Mouse (Mus musculus) forebrain, embryonic 12.5 days (tissue): Measurements from ENCODE around the gene Ttc22. TPM values are rescaled to one million over a fixed set of nuclear protein-coding genes. Genes with fewer than 3 reads are reported as not detected.

ENCODE experiments used
- ATAC-seq: fragments of 200-750 bp; cut with Nextera tagmentation; 2 replicates; pipeline ENCODE4 v1.8.0; 2017; ENCODE audit warnings: moderate TSS enrichment; ENCODE audit not compliant: low FRiP score
- H3K27ac ChIP-seq: fragments of 300-500 bp; sonication (generic); 2 replicates; pipeline ENCODE4 v1.5.1; 2016; ENCODE audit warnings: mild to moderate bottlenecking
- H3K27me3 ChIP-seq: fragments of 300-500 bp; sonication (generic); 2 replicates; pipeline ENCODE4 v1.6.1; 2016; ENCODE audit warnings: mild to moderate bottlenecking
- H3K36me3 ChIP-seq: fragments of 300-500 bp; sonication (generic); replicated peaks from 2 replicates; pipeline ENCODE4 v1.6.1; 2016; ENCODE audit warnings: mild to moderate bottlenecking
- H3K4me1 ChIP-seq: fragments of 300-500 bp; sonication (generic); 2 replicates; pipeline ENCODE4 v1.6.1; 2016
- H3K4me2 ChIP-seq: fragments of 300-500 bp; sonication (generic); 2 replicates; pipeline ENCODE4 v1.6.1; 2016; ENCODE audit warnings: mild to moderate bottlenecking, moderate library complexity
- H3K4me3 ChIP-seq: fragments of 300-500 bp; sonication (generic); replicated peaks from 2 replicates; pipeline ENCODE4 v1.5.1; 2016; ENCODE audit warnings: mild to moderate bottlenecking
- H3K9ac ChIP-seq: fragments of 300-500 bp; sonication (generic); 2 replicates; pipeline ENCODE4 v1.6.1; 2016; ENCODE audit warnings: mild to moderate bottlenecking
- H3K9me3 ChIP-seq: fragments of 300-500 bp; sonication (generic); 2 replicates; pipeline ENCODE4 v1.6.1; 2016
- WGBS: fragments of 180-500 bp; shearing (Covaris S2); methylation state at CpG from one replicate; pipeline ENCODE4 v1.1.7; 2016; 5-methylcytosine and 5-hydroxymethylcytosine counted together
- polyA plus RNA-seq: library from polyadenylated mRNA; unstranded; fragments of >200 nt; fragmentation: Nextera tagmentation; extraction: Ambion mirVana; gene quantifications from 2 replicates; pipeline ENCODE4 v1.2.1, GENCODE M21; 2016

The Ttc22 gene
- 0.17 TPM in 2 replicates for polyA plus RNA-seq

DNA sequence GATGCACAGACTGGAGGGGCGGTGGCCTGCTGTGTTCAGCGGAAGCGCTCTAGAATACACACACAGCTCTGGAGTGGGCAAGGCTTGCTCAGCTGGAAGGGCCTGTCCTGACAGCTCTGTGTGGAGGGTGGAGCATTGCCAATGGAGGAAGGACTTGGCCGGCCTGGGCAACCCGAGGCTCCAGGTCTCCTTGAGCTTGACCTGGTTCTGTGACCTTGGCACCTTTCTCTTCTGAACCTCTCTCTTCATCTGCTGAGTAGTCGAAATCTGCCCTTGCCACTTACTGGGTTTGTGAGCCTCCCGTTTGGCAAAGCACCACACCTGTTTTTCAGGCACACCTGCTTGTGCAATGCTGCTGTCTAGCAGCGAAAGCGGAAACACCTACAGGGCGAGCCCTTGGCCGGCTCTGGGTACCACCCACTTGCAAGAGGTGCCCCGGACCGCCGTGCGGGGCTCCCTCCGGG is at the start of gene Ttc22:
TSS of gene Ttc22 (plus strand) at position 403 of the 464 bp plus-strand sequence.
- Histone ChIP-seq H3K9me3 (no peaks in the 10 kb centered on the region), H3K27ac (no peak within 1 kb of the TSS), H3K36me3 (no peaks in the 10 kb centered on the region), H3K4me2 (no peak within 1 kb of the TSS), H3K9ac (no peak within 1 kb of the TSS), H3K27me3 (peaks cover 52% of the 10 kb centered on the region), H3K4me1 (peaks cover 5% of the 10 kb centered on the region), H3K4me3 (no peak within 1 kb of the TSS)
- ATAC-seq, result no peak
- WGBS, result 31% methylated on average over 16 of the region's 16 CpGs

DNA sequence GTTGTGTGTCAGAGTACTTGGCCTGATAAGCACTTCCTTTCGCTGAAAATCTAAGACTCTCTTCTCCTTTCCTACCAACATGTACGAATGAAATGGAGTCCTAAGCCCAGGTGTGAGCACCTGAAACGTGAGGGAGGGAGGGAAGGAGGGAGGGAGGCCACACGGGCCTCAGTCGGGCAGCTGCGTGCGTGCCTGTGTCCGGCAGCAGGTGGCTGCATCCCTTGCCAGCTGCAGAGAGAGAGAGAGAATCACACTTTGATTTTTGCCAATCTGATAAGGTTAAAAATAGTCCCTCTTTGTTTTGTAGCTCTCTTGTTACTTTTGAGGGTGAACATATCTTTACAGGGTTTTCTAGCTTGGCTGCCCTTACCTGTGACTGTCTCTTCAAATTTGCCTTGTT is 47.2 kb upstream of the Ttc22 start:
- 95% methylated on average over 8 of the region's 8 CpGs for WGBS

DNA sequence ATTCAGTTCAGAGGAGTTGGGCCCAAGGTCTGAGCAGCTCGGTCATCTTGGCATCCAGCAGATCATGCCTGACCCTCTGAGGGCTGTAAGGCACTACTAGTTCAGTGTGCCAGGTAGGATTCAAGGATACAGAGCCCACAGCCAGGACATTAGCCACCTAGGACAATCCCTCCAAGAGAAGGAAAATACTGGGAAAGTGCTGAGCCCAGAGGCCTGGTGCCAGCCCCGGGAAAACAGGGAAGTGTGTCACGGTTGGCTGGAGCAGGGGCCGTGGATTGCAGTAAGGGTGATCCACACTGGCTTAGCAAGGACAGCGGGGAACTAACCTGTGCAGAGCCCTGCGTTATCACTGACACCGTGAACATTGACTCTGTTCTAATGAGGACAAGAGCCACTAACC is 44.7 kb upstream of the Ttc22 start:
- Histone ChIP-seq H3K9ac (no peak overlapping the region), H3K27me3 (no peaks in the 10 kb centered on the region), H3K36me3 (peaks cover 99% of the 10 kb centered on the region), H3K9me3 (no peaks in the 10 kb centered on the region), H3K4me2 (no peak overlapping the region), H3K4me1 (no peaks in the 10 kb centered on the region), H3K4me3 (no peak overlapping the region), H3K27ac (no peak overlapping the region)
- 80% methylated on average over 7 of the region's 7 CpGs for WGBS
- no peak for ATAC-seq

More for the DNA sequence above, 47.2 kb upstream of the Ttc22 start:
- no peak overlapping the region for H3K9ac ChIP-seq
- H3K27ac ChIP-seq, result no peak overlapping the region
- H3K4me3 ChIP-seq, result no peak overlapping the region
- no peaks in the 10 kb centered on the region for H3K27me3 ChIP-seq
- no peaks in the 10 kb centered on the region for H3K9me3 ChIP-seq
- ATAC-seq, result no peak
- peaks cover 98% of the 10 kb centered on the region for H3K36me3 ChIP-seq
- H3K4me1 ChIP-seq, result no peaks in the 10 kb centered on the region
- H3K4me2 ChIP-seq, result no peak overlapping the region

DNA sequence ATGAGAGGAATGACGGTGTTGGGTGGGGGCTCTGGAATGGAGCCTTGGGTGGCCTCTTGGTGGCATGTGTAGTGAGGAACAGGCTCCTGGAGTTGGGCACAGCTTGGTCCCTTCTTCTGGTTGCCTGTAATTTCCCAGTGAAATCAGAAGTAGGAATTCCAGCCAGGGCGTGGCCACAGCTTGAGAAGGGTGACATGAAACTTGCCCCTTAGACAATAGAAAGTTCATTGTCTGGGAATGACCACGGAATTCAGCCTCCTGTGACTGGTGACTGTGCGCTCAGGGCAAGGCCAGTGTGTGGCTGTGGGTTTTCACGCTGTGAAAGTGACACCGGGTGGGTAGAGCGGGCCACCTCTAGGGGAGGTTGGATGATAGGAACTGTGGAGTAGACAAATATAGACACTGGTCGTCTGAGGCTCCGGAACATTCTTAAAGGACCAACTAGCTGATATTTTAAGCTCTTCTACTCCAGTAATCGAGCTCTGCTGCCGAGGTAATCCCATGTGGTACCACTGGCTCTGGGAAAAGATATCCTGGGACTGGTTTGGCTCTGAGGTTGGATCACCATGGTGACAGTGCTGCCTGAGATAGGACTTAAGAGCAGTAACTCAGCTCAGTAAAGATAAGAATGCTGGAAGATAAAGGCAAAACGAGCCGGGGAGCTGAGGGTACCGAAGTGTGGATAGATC is 40.9 kb upstream of the Ttc22 start:
- no peaks in the 10 kb centered on the region for H3K27me3 ChIP-seq
- no peak for ATAC-seq
- 89% methylated on average over 14 of the region's 14 CpGs for WGBS
- H3K4me3 ChIP-seq, result no peak overlapping the region
- no peak overlapping the region for H3K27ac ChIP-seq
- no peaks in the 10 kb centered on the region for H3K9me3 ChIP-seq
- no peak overlapping the region for H3K9ac ChIP-seq
- H3K4me1 ChIP-seq, result no peaks in the 10 kb centered on the region
- H3K4me2 ChIP-seq, result no peak overlapping the region
- H3K36me3 ChIP-seq, result peaks cover 99% of the 10 kb centered on the region

DNA sequence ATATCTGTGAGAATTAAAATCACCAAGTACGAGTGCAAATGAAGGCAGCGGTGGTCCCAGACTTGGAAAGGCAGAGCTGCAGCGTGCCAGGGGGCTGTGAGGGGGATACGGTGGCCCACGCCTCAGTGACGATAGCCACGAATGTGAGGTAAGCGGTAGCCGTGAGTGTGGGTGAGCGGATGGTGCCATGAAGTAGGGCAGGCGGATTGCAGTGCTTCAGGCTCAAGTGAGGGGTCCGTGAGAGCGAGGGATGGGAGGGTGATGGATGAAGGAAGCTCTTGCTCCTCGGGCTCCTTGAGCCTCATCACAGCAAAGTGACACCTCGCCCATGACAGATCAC is 40.4 kb upstream of the Ttc22 start:
- Histone ChIP-seq H3K27ac (no peak overlapping the region), H3K4me2 (no peak overlapping the region), H3K9ac (no peak overlapping the region), H3K4me1 (no peaks in the 10 kb centered on the region), H3K4me3 (no peak overlapping the region), H3K9me3 (no peaks in the 10 kb centered on the region), H3K27me3 (no peaks in the 10 kb centered on the region), H3K36me3 (peaks cover 99% of the 10 kb centered on the region)
- WGBS, result 96% methylated on average over 15 of the region's 15 CpGs
- ATAC-seq, result no peak

DNA sequence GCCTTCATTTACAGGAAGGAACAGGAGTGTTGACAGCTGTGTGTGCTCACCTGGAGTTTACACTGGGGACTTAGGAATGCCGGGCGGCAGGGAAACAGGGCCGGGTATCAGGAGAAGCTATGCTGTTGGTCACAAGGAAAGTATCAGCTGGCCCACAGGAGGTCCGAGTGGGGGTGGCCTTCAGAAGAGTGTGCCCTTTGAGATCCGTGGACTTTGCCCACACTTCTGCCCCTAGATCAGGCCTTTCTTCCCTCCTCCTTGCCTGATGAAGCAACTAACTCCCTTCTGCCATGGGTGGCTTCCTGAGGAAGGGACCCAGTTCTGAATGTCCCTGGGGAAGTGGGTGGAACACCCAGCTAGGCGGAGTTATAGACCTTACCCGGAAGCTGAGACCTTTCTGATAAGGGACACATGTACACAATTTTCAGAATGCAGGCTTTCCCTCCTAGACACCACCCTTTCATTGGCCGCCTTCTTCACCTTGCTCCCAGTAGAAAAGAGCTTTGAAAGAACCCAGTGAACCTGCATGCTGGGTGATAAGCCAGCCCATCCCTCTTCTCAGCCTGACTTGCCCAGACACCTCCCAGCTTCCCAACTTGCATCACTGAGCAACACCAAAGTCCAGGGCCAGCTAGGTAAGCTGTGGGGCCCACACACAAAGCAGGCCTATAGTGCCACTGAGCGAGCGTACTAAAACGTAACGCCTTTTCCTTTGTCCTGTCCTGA is 39.6 kb upstream of the Ttc22 start:
- no peaks in the 10 kb centered on the region for H3K9me3 ChIP-seq
- no peaks in the 10 kb centered on the region for H3K4me1 ChIP-seq
- no peak overlapping the region for H3K9ac ChIP-seq
- WGBS, result 92% methylated on average over 12 of the region's 12 CpGs
- H3K27ac ChIP-seq, result no peak overlapping the region
- H3K36me3 ChIP-seq, result peaks cover 100% of the 10 kb centered on the region
- no peaks in the 10 kb centered on the region for H3K27me3 ChIP-seq
- H3K4me3 ChIP-seq, result no peak overlapping the region
- H3K4me2 ChIP-seq, result no peak overlapping the region
- ATAC-seq, result no peak

DNA sequence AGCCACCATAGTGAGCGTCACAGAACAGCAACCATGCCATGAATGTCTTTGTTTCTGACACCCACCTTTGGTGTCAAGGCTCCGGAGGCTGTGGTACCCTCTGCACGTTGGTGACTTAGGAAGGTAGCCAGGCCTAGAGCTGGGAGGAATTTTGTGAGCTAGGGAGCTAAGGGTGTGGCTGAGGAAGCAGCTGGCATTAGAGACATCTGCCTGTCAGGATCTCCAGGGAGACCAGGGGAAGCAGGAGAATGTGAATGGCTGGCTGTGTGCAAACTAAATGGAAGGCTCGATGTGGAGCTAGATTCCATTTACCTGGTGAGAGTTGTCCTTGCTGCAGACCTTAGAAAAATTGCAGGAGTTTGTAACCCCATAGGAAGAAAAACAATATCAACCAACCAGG is 37.6 kb upstream of the Ttc22 start:
- no peak for ATAC-seq
- Histone ChIP-seq H3K4me1 (no peaks in the 10 kb centered on the region), H3K4me2 (no peak overlapping the region), H3K36me3 (peaks cover 100% of the 10 kb centered on the region), H3K4me3 (no peak overlapping the region), H3K27ac (no peak overlapping the region), H3K9ac (no peak overlapping the region), H3K9me3 (no peaks in the 10 kb centered on the region), H3K27me3 (no peaks in the 10 kb centered on the region)
- 93% methylated on average over 4 of the region's 4 CpGs for WGBS

DNA sequence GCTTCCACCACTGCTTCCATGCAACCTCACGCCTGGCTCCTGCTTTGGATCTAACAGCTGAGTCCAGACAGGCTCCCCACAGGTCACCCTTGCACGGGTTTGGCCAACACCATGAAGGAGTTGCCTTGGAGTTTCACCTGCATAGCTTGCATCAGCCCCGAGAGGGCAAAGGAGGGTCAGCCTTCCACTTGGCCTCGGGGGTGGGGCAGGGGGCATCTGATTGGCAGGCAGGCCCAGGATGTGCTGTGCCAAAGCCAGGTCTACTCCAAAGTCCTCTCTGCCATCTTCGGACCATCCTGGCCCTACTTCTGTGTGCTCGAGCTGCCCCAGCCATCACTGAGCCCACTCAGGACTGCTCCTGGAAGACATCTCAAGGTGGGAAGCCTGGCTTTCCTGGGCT is 35.2 kb upstream of the Ttc22 start:
- WGBS, result 89% methylated on average over 6 of the region's 6 CpGs
- H3K4me1 ChIP-seq, result no peaks in the 10 kb centered on the region
- ATAC-seq, result no peak
- no peak overlapping the region for H3K4me2 ChIP-seq
- H3K9me3 ChIP-seq, result no peaks in the 10 kb centered on the region
- no peak overlapping the region for H3K27ac ChIP-seq
- no peaks in the 10 kb centered on the region for H3K27me3 ChIP-seq
- H3K36me3 ChIP-seq, result peaks cover 94% of the 10 kb centered on the region
- no peak overlapping the region for H3K4me3 ChIP-seq
- H3K9ac ChIP-seq, result no peak overlapping the region

DNA sequence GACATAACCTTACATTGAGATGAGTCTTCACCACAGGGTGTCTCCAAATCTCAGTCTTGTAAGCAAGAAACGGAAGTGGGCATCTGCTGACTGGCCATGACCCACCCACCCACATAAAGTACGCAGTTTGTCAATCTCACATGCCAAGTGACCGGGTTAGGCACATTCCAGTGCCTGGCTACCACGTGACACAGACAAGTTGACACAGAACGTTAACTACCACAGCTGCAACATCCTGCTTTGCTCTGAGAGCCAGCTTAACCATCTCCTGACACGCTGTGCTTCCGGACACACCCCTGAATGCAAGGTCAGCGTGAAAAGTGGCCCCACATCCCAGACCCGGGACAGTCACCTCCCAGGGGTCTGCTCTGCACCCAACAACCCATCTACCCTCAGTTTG is 32.1 kb upstream of the Ttc22 start:
- Histone ChIP-seq H3K4me3 (no peak overlapping the region), H3K9me3 (no peaks in the 10 kb centered on the region), H3K4me1 (no peaks in the 10 kb centered on the region), H3K36me3 (peaks cover 63% of the 10 kb centered on the region), H3K9ac (no peak overlapping the region), H3K27me3 (no peaks in the 10 kb centered on the region), H3K4me2 (no peak overlapping the region), H3K27ac (no peak overlapping the region)
- WGBS, result 88% methylated on average over 9 of the region's 9 CpGs
- no peak for ATAC-seq

DNA sequence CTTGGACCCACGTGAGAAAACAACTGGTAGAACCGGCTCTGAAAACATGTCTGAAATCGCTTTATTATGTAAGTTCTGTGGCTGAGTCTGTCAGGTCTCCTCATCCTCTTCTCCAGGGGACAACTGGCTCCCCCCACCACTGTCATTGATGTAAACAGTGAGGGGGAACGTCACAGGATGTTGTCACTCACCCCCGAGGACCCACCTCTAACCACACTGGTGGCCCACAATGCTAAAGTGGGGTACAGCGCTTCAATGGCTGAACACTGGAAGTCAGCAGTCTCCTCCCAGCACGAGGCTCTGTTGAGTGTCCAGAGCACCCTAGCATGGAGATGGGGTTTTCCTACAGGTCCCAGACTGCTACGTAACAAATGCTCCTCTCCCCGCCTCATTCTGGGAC is 31.4 kb upstream of the Ttc22 start:
- no peaks in the 10 kb centered on the region for H3K9me3 ChIP-seq
- no peaks in the 10 kb centered on the region for H3K27me3 ChIP-seq
- WGBS, result 88% methylated on average over 9 of the region's 9 CpGs
- H3K4me1 ChIP-seq, result no peaks in the 10 kb centered on the region
- H3K36me3 ChIP-seq, result peaks cover 56% of the 10 kb centered on the region
- H3K4me2 ChIP-seq, result no peak overlapping the region
- H3K9ac ChIP-seq, result no peak overlapping the region
- ATAC-seq, result no peak
- H3K4me3 ChIP-seq, result no peak overlapping the region
- H3K27ac ChIP-seq, result no peak overlapping the region

DNA sequence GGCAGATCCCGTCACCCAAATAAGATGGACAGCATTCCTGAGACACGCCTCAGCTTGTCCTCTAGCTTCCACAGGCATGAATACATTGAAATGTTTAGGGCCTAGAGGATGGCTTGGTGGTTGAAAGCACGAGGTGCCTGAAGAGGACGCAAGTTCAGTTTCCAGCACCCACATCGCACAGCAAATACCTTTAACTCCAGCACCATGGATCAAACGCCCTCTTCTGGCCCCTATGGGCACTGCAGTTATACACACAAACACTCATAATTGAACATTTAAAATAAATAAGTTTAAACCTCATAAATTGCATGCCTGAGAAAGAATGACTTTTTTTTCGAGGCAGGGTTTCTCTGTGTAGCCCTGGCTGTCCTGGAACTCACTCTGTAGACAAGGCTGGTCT is 28.6 kb upstream of the Ttc22 start:
- ATAC-seq, result no peak
- Histone ChIP-seq H3K9ac (no peak overlapping the region), H3K36me3 (peaks cover 28% of the 10 kb centered on the region), H3K27me3 (no peaks in the 10 kb centered on the region), H3K27ac (no peak overlapping the region), H3K4me1 (no peaks in the 10 kb centered on the region), H3K4me3 (no peak overlapping the region), H3K4me2 (no peak overlapping the region), H3K9me3 (no peaks in the 10 kb centered on the region)
- 61% methylated on average over 7 of the region's 7 CpGs for WGBS

DNA sequence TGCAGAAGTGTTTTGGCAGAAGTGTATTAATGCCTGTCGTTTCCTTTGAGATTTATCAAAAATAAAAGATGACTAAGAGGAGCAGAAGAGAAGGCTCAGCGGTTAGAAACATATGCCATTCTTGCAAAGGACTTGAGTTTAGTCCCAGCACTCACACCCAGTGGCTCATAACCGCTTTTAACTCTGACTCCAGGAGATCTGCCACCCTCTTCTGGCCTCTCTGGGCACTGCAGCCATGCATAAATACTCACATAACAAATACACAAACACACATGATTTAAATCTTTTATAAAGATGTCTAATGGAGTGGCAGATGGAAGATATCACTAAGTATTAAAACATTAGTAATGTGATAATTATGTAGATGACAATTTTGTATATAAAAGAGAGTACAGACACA is 26.0 kb upstream of the Ttc22 start:
- Histone ChIP-seq H3K27me3 (no peaks in the 10 kb centered on the region), H3K4me1 (no peaks in the 10 kb centered on the region), H3K36me3 (peaks cover 3% of the 10 kb centered on the region), H3K4me3 (no peak overlapping the region), H3K4me2 (no peak overlapping the region), H3K27ac (no peak overlapping the region), H3K9ac (no peak overlapping the region), H3K9me3 (no peaks in the 10 kb centered on the region)
- 62% methylated on average over 3 of the region's 3 CpGs for WGBS
- ATAC-seq, result no peak

DNA sequence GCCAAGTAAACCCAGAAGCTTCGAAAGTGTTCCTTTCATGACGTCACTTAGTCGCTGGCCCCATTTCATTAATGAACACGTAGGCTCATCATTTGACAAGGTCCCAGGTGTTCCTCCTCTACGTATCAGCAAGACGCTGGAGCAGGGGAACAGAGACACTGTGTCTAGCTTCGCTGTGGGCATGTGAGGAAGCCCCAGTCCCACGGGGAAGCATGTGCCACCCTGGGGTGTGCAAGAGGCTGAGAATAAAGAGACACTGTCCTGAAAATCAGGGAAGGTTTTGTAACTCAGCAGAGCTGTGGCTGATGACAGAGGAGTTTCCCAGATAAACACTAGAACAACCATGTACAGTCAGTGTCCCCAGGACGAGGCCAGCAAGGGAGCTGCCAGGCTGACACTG is 25.2 kb upstream of the Ttc22 start:
- no peak for ATAC-seq
- no peaks in the 10 kb centered on the region for H3K4me1 ChIP-seq
- H3K27ac ChIP-seq, result no peak overlapping the region
- WGBS, result 83% methylated on average over 9 of the region's 9 CpGs
- no peak overlapping the region for H3K4me2 ChIP-seq
- H3K36me3 ChIP-seq, result no peaks in the 10 kb centered on the region
- H3K9ac ChIP-seq, result no peak overlapping the region
- H3K27me3 ChIP-seq, result no peaks in the 10 kb centered on the region
- no peak overlapping the region for H3K4me3 ChIP-seq
- no peaks in the 10 kb centered on the region for H3K9me3 ChIP-seq
